In the genomic region with DNA sequence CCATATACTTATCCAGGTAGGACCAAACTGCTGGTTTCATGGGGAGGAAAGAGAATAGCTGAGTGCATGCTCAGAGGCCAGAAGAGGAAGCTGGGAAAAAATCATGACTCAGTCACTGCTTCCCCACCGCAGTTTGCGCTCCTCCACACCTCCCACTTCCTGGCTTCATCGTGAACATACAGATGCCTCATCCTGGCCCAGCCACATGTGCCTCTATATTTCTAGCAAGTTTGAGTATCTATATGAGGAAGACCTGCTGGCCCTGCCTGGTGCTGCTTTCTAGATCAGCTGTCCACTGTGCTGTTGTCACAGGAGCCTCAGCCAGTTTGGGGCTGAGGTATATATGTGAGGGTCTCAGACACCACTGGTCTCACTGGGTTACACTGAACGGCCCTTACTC, we compare ENCODE assay signal across 10 mouse cellular contexts.
DNase-seq lines count a peak whose midpoint lies in the region; ATAC-seq and TF ChIP-seq lines count a peak whose summit lies in the region.
"Had no signal": no experiment of that assay in that cellular context is flagged by ENCODE, and none has a peak within 500 bp of the region (broad histone marks: within the 10 kb centered on the region; RNA-seq: fewer than 3 reads in every experiment).

No protein-coding gene starts in this region.

- no peak overlapping the region for H3K4me2 ChIP-seq in liver, embryonic 13.5 days
- no peak overlapping the region for H3K4me2 ChIP-seq in liver, embryonic 11.5 days
- H3K4me2 ChIP-seq in hindbrain, postnatal 0 days (ENCODE audit: low read depth, low read length): no peak overlapping the region
- H3K4me2 ChIP-seq: midbrain, embryonic 12.5 days had no signal

- ATAC-seq in liver, embryonic 13.5 days (ENCODE audit: low read depth): 0 out of 2 replicates have a peak, but pooled peaks have one; percentile 30
- no peak for ATAC-seq in liver, embryonic 11.5 days (replicated peaks; ENCODE audit: low FRiP score)
- no peak for ATAC-seq in hindbrain, postnatal 0 days

- no peaks in the 10 kb centered on the region for H3K79me2 ChIP-seq in heart, adult 2 months (replicated peaks; ENCODE audit: control insufficient read depth, insufficient read depth, low read length)

- DNase-seq in heart, adult 11 months: peak; percentile 81
- DNase-seq in heart, adult 2 months: no peak
- DNase-seq in liver, embryonic 13.5 days: no peak
- DNase-seq in liver, embryonic 11.5 days (ENCODE audit: low spot score): no peak
- peak; percentile 58 to 63 for DNase-seq in left cerebral cortex, adult 2 months (ENCODE audit: extremely low spot score in 1 of 2, low spot score in 2 of 2)
- DNase-seq in right cerebral cortex, postnatal 36 days (ENCODE audit: low spot score in 2 of 2): peak; percentile 70 to 81
- no peak for DNase-seq in gastrocnemius, postnatal 25 days
- DNase-seq in hindbrain, postnatal 0 days (ENCODE audit: low spot score): no peak
- DNase-seq: cerebellum, adult 2 months had no signal

- no peaks in the 10 kb centered on the region for H3K9me3 ChIP-seq in liver, embryonic 13.5 days (replicated peaks)
- no peaks in the 10 kb centered on the region for H3K9me3 ChIP-seq in liver, embryonic 11.5 days (ENCODE audit: control insufficient read depth, low read length)
- H3K9me3 ChIP-seq in hindbrain, postnatal 0 days (ENCODE audit: low read length): no peaks in the 10 kb centered on the region
- H3K9me3 ChIP-seq: midbrain, embryonic 12.5 days had no signal

- H3K27me3 ChIP-seq in heart, adult 2 months (ENCODE audit: control insufficient read depth, insufficient read depth, low read length): no peaks in the 10 kb centered on the region
- no peaks in the 10 kb centered on the region for H3K27me3 ChIP-seq in liver, embryonic 13.5 days
- no peaks in the 10 kb centered on the region for H3K27me3 ChIP-seq in liver, embryonic 11.5 days (replicated peaks; ENCODE audit: control insufficient read depth, insufficient read depth, low read length)
- no peaks in the 10 kb centered on the region for H3K27me3 ChIP-seq in hindbrain, postnatal 0 days (ENCODE audit: insufficient read depth, low read length)
- H3K27me3 ChIP-seq: midbrain, embryonic 12.5 days had no signal

- H3K27ac ChIP-seq in heart, adult 2 months: no peak overlapping the region
- H3K27ac ChIP-seq in liver, embryonic 13.5 days: no peak overlapping the region
- H3K27ac ChIP-seq in liver, embryonic 11.5 days (ENCODE audit: low read depth, low read length): no peak overlapping the region
- H3K27ac ChIP-seq in left cerebral cortex, adult 2 months: peak overlapping the region; percentile 76
- H3K27ac ChIP-seq in hindbrain, postnatal 0 days: no peak overlapping the region
- H3K27ac ChIP-seq: midbrain, embryonic 12.5 days had no signal

- intact Hi-C loops in heart, adult 2 months (cut with DNase I): loop anchor here (5.0 kb wide), 1 partner anchor 116 kb away; the partner anchor contains the start of gene St3gal5
- intact Hi-C loops in left cerebral cortex, adult 2 months (cut with DNase I): loop anchor here (1.0 to 5.0 kb wide), 3 partner anchors 66 to 235 kb away; partner anchors contain the start of gene St3gal5

- H3K36me3 ChIP-seq in heart, adult 2 months (ENCODE audit: control insufficient read depth, insufficient read depth, low read length): peaks cover 11% of the 10 kb centered on the region
- peaks cover 45% of the 10 kb centered on the region for H3K36me3 ChIP-seq in liver, embryonic 13.5 days
- peaks cover 26% of the 10 kb centered on the region for H3K36me3 ChIP-seq in liver, embryonic 11.5 days (ENCODE audit: control insufficient read depth, insufficient read depth, low read length)
- H3K36me3 ChIP-seq in hindbrain, postnatal 0 days (ENCODE audit: insufficient read depth, low read length): peaks cover 8% of the 10 kb centered on the region; the same call in 1 of the 2 replicates

- H3K4me1 ChIP-seq in heart, adult 2 months (ENCODE audit: control insufficient read depth, insufficient read depth, low read length): peaks cover 18% of the 10 kb centered on the region
- H3K4me1 ChIP-seq in liver, embryonic 13.5 days (replicated peaks): peaks cover 19% of the 10 kb centered on the region
- H3K4me1 ChIP-seq in liver, embryonic 11.5 days (replicated peaks; ENCODE audit: control insufficient read depth, insufficient read depth, low read length): peaks cover 10% of the 10 kb centered on the region; the same call in 1 of the 2 replicates
- no peaks in the 10 kb centered on the region for H3K4me1 ChIP-seq in hindbrain, postnatal 0 days (ENCODE audit: insufficient read depth, low read length)
- H3K4me1 ChIP-seq: midbrain, embryonic 12.5 days had no signal

- H3K9ac ChIP-seq in heart, adult 2 months (ENCODE audit: low read depth, low read length): no peak overlapping the region
- no peak overlapping the region for H3K9ac ChIP-seq in liver, embryonic 13.5 days
- no peak overlapping the region for H3K9ac ChIP-seq in liver, embryonic 11.5 days (ENCODE audit: low read depth, low read length)
- no peak overlapping the region for H3K9ac ChIP-seq in hindbrain, postnatal 0 days (replicated peaks; ENCODE audit: low read length)
- H3K9ac ChIP-seq: midbrain, embryonic 12.5 days had no signal

- WGBS in heart, adult 2 months: 50% methylated on average over 4 of the region's 4 CpGs
- 43% methylated on average over 4 of the region's 4 CpGs for WGBS in liver, embryonic 13.5 days (ENCODE audit: insufficient replicate concordance)
- 63% methylated on average over 4 of the region's 4 CpGs for WGBS in liver, embryonic 11.5 days
- 90% methylated on average over 4 of the region's 4 CpGs for WGBS in hindbrain, postnatal 0 days

- TF ChIP-seq EP300 in heart, adult 2 months (IDR thresholded peaks at IDR 0.05; ENCODE audit: insufficient read depth, low read depth, low read length): no peak

- no peak for TF ChIP-seq POLR2A in heart, adult 2 months (IDR thresholded peaks at IDR 0.05; ENCODE audit: insufficient read depth, low read depth, low read length)

- no peak for TF ChIP-seq CTCF in heart, adult 2 months (IDR thresholded peaks at IDR 0.05)
- TF ChIP-seq CTCF in left cerebral cortex, adult 2 months (IDR thresholded peaks at IDR 0.05): no peak
- TF ChIP-seq CTCF in hindbrain, postnatal 0 days (IDR thresholded peaks at IDR 0.05; ENCODE audit: low read depth): no peak

- H3K4me3 ChIP-seq in heart, adult 2 months: no peak overlapping the region
- no peak overlapping the region for H3K4me3 ChIP-seq in liver, embryonic 13.5 days (replicated peaks)
- H3K4me3 ChIP-seq in liver, embryonic 11.5 days (ENCODE audit: low read depth, low read length): no peak overlapping the region
- no peak overlapping the region for H3K4me3 ChIP-seq in left cerebral cortex, adult 2 months
- no peak overlapping the region for H3K4me3 ChIP-seq in hindbrain, postnatal 0 days (ENCODE audit: low read length)
- H3K4me3 ChIP-seq: midbrain, embryonic 12.5 days had no signal

Comparison
In these comparisons a context has a peak if more than half of its experiments do, and no peak if none do; other contexts are left out.
1. DNase-seq: peak in heart, adult 11 months (single experiment), left cerebral cortex, adult 2 months (2 of 2) and right cerebral cortex, postnatal 36 days (2 of 2); none in heart, adult 2 months (0 of 2), liver, embryonic 13.5 days (single experiment), liver, embryonic 11.5 days (single experiment), gastrocnemius, postnatal 25 days (single experiment) and hindbrain, postnatal 0 days (single experiment).